Mouse (Mus musculus): ENCODE measurements at regions not wholly inside any gene's neighbourhood (a gene's known extent, or its start where the extent isn't known, plus 50 kb on each side); places are given as distances from the start of the nearest gene placed in this dataset.

- no peak for TF ChIP-seq POLR2A (IDR thresholded peaks at IDR 0.05; ENCODE audit: extremely low read depth, insufficient read depth, low read length)
- no peak for TF ChIP-seq CTCF (IDR thresholded peaks at IDR 0.05; ENCODE audit: extremely low read depth, insufficient read depth, low read length)
- H3K4me1 ChIP-seq (ENCODE audit: control insufficient read depth, insufficient read depth, low read length) = no peaks in the 10 kb centered on the region
- no peak overlapping the region for H3K4me3 ChIP-seq (ENCODE audit: insufficient read depth, low read length)
- H3K27ac ChIP-seq (ENCODE audit: insufficient read depth, low read length) = no peak overlapping the region
Observed at GRCm38 (mm10) chr10:126243051-126243450, 277.1 kb downstream of the Lrig3 start.

GRCm38 (mm10) chr10:126239536-126239935 lies 273.6 kb downstream of the Lrig3 start:
- Histone ChIP-seq H3K27ac (ENCODE audit: insufficient read depth, low read length) (no peak overlapping the region), H3K4me3 (ENCODE audit: insufficient read depth, low read length) (no peak overlapping the region), H3K4me1 (ENCODE audit: control insufficient read depth, insufficient read depth, low read length) (no peaks in the 10 kb centered on the region)
- TF ChIP-seq CTCF (IDR thresholded peaks at IDR 0.05; ENCODE audit: extremely low read depth, insufficient read depth, low read length) (no peak), POLR2A (IDR thresholded peaks at IDR 0.05; ENCODE audit: extremely low read depth, insufficient read depth, low read length) (no peak)
